Mouse (Mus musculus) lung, postnatal 14 days (tissue): ENCODE measurements around the gene Irak2.
A peak's percentile ranks its signal among the peaks of the same experiment; 100 is the strongest.
"Not testable (repeated sequence)": the region's sequence is repeated elsewhere in the genome, so short reads cannot be mapped to it uniquely, and the experiment has no call there.

Experiments
- DNase-seq: peaks from one replicate; pipeline ENCODE4 v3.0.0; 2021

Gene Irak2

GRCm38 (mm10) chr6:113668287-113669154, 30.3 kb downstream of the Irak2 start:
- DNase-seq, result peak; percentile 44

GRCm38 (mm10) chr6:113669821-113670220, 31.6 kb downstream of the Irak2 start:
- DNase-seq, result no peak

DNA sequence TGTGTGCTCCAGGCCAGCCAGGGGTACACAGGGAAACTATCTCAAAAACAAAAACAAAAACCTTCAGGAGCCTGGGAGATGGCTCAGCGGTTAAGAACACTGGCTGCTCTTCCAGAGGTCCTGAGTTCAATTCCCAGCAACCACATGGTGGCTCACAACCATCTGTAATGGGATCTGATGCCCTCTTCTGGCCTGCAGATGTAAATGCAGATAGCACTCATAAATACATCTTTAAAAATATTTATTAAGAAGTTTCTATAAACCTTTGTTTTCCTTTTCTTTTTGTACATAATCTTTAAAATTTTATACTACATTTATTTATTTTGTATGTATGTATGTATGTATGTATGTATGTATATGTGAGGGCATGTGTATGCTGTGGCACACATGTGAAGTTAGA, 33.8 kb downstream of the Irak2 start:
- not testable (repeated sequence) for DNase-seq

DNA sequence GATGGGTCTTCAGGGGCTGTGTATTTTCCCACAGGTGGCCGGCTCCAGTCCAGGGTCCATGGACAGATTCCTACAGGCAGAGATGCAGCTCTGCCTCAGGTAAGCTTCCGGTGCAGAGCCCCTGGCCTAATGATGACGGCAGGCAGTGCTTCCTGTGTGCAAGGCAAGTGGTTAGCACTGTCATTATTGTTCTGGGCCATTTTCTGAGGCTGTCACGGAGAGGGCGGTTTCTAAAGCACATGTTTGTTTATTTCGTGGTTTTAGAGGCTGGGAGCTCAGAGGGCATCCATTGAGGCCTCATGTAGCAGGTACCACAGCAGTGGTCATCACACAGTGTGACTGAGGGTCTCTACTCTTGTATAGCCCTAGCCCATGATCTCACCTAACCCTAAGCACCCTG, 34.7 kb downstream of the Irak2 start:
- DNase-seq, result no peak

DNA sequence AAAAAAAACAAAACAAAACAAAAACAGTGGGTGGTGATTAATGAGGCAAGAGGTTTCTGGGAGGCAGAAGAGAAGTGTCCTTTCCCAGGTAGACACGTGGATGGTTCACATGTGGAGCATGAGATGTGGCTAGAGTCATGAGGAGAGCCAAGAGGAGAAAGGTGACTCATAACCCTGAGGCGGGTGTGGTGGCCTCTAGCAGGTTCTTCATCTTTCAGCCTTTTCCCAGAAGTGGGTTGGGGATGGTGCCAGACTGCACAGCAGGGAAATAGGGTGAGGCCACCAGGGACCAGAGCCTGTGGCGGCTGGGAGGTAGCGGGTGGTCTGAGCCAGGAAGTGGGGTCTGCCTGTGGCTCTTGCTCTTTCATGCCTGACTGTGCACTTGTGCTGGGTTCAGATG, 37.0 kb downstream of the Irak2 start:
- DNase-seq, result no peak

DNA sequence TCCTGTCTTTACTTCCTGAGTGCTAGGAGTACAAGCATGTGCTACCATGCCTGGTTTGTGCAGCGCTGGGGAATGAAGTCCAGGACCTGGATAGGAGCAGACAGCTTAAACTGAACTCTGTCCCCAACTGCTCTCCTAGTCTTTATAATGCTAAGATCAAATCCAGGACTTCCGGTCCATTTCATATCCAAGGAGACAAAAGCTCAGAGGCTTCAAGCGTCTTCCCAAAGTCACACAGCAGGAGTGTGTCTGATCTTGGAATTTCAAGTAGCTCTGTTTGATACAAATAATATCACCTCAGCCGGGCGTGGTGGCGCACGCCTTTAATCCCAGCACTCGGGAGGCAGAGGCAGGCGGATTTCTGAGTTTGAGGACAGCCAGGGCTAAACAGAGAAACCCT, 37.7 kb downstream of the Irak2 start:
- no peak for DNase-seq

DNA sequence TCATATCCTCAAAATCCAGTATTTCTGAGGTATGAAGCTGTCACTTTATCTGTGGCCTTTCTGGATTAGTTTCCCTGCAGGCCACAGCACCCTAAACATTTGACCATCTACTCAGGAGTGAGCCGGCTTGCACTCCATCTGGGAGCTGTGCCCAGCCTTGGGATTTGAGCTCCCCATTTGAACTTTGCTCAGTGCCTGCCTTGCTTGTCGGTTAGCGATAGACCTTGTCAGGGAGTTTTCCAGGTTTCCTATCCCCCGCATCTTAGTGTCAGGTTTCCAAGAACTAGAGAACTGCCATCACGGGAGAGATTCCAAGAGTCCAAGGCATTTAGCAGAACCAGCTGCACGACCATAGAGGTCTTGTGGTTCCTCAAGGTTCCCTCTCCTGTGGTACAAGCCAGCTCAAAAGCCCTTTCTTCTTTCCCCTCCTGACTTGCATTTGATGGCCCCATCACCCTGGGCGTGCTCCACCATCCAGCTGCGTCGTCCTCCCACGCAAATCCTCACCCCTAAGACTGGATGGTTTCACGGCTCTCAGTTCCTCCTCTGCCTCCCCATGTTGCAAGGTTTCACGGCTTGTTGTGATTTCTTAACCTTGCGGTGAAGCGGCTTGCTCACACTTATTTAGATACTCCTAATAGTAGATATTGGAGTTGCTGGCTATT, 38.9 kb downstream of the Irak2 start:
- DNase-seq, result no peak

DNA sequence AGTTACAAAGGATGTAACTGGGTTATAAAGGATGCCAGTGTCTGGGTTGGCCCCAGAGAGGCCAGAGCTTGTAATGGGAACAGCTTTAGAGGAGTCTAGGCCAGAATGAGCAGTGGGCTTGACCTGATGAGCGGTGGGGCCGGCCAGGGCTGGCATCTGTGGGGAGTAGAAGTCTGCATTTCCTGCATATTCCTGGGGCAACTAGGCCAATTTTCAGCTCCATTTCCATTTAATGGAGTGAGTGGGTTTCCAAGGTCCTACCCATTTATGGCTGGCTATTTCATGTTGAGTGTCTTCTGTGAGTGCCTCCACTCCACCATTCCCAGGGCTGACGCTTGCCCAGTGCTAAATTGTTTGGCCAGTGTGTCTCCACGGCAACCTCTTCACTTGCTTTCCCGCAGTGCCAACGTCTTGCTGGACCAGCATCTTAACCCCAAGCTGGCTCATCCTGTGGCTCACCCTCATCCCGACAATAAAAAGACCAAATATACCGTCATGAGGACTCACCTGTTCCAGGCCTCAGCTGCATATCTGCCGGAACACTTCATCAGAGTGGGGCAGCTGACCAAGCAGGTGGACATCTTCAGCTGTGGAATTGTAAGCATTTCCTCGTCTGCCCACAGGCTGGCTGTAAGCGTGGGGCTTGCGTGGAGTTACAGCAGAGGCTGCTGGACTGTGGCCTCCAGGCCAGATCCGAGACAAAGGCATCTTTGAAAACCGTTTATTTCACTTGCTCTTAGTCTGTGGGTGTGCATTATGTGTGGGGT, 40.2 kb downstream of the Irak2 start:
- no peak for DNase-seq

DNA sequence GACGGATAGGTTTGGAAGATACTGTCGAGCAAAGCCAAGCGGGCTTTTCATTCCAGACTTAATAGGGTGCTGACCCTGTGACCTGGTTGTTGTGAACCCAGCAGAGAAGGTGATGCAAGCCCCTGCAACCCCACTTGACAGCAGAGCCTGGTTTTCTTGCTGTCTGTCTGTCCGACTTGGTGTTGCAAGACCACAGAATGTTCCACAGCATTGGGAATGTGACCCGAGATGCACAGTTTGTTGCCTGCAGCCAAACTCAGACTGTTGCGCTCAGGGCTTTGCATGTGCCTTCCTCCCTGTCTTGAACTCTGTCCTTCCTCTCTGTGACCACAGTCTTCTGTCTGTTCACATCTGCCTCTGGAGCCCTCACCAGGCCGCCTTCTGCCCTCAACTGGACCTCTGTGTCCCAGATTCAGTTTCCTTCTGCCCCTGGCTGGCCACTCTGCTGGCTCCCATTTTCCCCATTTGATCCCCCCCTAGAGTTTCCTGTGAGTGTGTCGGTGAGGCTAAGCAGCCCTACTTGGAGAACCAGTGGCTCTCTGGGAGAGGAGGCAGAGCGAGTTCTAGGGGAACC, 41.8 kb downstream of the Irak2 start:
- DNase-seq, result no peak

DNA sequence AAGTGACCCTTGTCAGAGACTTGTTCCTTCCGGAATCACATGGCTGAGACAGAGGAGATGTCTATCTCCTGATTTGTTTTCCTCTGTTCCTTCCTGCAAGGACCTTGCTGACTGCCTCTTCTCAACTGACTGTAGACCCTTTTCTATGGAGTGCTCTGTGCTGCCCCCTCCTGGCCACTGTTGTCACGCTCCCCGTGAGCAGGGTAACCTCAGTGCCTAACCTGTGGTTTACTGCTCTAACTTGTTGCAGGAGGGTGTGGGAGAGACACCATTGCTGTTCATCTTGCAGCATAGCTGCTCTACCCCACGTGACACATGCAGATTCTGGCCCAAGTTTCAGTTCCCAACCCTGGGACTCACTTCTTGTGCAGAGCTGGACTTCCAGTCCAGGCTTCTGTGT, 43.0 kb downstream of the Irak2 start:
- DNase-seq, result peak; percentile 95

DNA sequence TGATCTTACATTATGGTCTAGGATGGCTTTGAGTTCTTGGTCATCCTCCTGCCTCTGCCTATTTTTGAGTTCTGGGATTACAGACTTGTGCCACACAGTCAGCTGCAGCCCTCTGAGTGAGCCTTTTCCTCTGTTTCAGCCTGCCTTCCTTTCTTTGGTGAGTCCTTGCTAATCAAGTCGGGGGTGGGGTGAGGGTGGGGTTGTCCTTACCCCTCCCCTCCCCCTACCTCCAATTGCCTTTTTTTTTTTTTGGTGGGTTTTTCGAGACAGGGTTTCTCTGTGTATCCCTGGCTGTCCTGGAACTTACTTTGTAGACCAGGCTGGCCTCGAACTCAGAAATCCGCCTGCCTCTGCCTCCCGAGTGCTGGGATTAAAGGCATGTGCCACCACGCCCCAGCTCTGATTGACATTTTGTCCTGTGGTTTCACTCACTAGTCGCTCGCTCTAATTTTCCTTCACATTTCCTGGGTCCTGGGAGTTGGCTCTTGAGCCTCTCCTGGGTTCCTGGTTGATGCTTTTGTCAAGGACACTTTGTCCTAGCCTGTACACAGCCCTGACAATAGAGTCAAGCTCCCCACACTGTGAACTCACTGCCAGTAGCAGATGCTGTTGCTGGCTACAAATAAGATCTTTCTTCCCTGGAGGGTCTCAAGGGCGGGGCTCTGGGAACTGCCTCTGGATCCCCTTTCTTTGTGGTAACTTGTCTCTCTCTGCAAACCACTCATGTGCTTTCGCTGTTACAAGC, 45.0 kb downstream of the Irak2 start:
- no peak for DNase-seq

GRCm38 (mm10) chr6:113686551-113687125, 48.4 kb downstream of the Irak2 start:
- peak; percentile 44 for DNase-seq

DNA sequence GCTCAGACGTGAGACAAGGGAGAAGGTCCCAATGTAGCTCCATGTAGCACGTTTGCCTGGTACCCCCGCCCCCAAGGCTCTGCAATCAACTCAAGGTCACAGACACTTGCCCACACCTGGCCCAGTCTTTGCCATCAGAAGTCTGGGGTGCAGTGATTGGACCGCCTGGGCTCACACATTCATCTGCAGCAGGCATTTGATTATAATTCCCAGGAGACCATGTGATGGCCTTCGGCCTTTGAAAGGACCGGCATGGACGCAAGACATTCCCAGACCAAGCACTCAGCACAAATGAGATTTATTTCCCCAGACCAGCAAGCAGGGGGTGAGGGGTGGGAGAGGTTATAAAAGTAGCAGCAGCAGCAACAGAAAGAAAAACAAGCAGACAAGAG, 51.7 kb downstream of the Irak2 start:
- DNase-seq, result no peak

GRCm38 (mm10) chr6:113690400-113691083, 52.3 kb downstream of the Irak2 start:
- peak; percentile 73 for DNase-seq

DNA sequence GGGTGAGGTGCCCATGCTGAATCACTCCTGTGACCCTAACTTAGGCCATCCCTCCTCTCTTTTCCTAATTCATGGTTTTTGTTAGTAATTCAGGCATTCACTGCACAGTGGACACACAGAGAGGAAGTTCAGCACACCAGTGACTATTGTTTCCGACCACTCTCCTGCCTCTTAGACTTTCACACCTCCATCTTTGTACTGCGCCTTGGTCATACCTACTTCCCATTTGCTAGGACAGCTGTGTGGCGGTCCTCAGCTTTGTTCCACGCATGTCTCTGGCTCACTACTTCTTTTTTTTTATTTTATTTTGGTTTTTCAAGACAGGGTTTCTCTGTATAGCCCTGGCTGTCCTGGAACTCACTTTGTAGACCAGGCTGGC, 52.8 kb downstream of the Irak2 start:
- no peak for DNase-seq

GRCm38 (mm10) chr6:113692661-113693133, 54.4 kb downstream of the Irak2 start:
- no peak for DNase-seq

DNA sequence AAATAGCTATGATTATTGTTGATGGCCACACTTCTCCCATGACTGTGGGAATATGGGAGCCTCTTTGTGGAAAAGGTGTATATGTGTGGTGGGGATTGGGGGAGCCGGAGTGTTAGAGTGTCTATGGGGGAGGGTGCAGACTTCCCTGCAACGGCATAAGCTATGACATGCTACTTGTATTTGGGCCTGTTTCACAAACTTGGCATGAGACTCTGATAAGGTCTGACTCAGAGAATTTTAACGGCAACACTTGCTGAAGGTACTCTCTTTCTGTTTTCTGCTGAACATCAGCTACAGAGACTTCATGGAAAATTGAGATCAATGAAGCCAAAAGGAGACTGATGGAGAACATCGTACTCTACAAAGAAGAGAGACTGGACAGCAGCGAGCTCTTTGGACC, 55.1 kb downstream of the Irak2 start:
- no peak for DNase-seq

DNA sequence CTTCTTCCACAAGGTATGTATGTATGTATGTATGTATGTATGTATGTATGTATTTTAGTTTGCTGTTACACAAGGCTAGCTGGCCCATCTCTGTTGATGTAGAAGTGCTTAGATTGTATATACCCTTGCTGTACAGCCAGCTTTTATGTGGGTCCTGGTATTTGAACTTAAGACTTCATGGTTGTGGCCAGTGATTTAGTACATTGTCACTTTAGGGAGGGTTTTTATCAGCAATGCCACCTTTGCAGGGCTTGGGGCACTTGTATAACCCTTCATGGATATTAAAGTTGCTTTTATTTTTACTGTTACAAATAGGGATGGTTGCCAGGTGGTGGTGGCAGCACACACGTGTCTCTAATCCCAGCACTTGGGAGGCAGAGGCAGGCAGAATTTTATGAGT, 56.9 kb downstream of the Irak2 start:
- DNase-seq, result no peak

DNA sequence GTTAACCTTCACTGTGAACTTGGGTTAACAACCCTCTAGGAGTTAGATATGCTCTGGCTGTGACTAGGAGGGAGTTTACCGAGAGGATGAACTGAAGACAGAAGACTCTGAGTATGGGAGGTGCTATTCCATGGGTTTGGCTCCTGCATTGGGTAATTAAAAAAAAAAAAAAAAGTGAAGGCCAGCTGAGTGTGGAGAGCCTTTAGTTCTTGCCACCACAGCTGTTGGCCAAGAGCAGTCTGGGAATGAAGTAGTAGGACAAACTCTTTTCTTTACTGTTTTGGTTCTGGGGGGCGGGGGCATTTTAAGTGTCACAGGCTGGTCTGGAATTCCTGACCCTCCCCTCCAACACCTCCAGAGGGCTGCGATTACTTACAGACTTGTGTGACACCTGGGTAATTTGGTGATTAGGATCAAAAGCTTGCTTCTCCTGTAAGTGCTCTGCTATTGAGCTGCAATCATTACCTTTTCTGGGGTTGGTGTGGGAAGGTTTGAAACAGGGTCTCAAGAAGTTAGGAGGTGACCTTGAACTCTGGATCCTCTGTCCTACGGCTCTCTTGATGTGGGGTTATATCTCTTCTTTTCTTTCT, 57.6 kb downstream of the Irak2 start:
- no peak for DNase-seq

GRCm38 (mm10) chr6:113696582-113697221, 58.4 kb downstream of the Irak2 start, which contains the start of gene Tatdn2:
Gene Tatdn2 (plus strand): TSS chr6:113697050.
- DNase-seq, result peak; percentile 95
